Mouse (Mus musculus) urinary bladder, adult 2 months (tissue): ENCODE results near the gene Tada2b. TPM values are rescaled to one million over a fixed set of nuclear protein-coding genes. Genes with fewer than 3 reads are reported as not detected.
A peak's percentile ranks its signal among the peaks of the same experiment; 100 is the strongest.

Experiments used
- DNase-seq: peaks from one replicate; pipeline ENCODE4 v3.0.0; 2022; ENCODE audit warnings: low spot score
- polyA plus RNA-seq: library from polyadenylated mRNA; depleted of rRNA; stranded (reverse); fragments of >200 nt; gene quantifications from 2 replicates; pipeline ENCODE4 v1.2.3, GENCODE M21; 2012; rRNA removed

Tada2b gene
- 12.6 and 14.3 TPM in 2 replicates for polyA plus RNA-seq

- DNase-seq: peak; percentile 95
Observed at GRCm38 (mm10) chr5:36484171-36484990, at the start of gene Tada2b, which contains the start of gene Ccdc96. Gene Tada2b (minus strand): TSS chr5:36484285. Gene Ccdc96 (plus strand): TSS chr5:36484588.

GRCm38 (mm10) chr5:36530129-36530751 lies 46.2 kb upstream of the Tada2b start:
- peak; percentile 83 for DNase-seq

GRCm38 (mm10) chr5:36529698-36530097 lies 45.6 kb upstream of the Tada2b start:
- DNase-seq: no peak

- no peak for DNase-seq
Observed at GRCm38 (mm10) chr5:36526921-36527320, 42.8 kb upstream of the Tada2b start.

GRCm38 (mm10) chr5:36526274-36526673 lies 42.2 kb upstream of the Tada2b start:
- no peak for DNase-seq

GRCm38 (mm10) chr5:36525216-36525615 lies 41.1 kb upstream of the Tada2b start:
- no peak for DNase-seq

GRCm38 (mm10) chr5:36523219-36523703 lies 39.2 kb upstream of the Tada2b start:
- DNase-seq: no peak

- no peak for DNase-seq
Observed at GRCm38 (mm10) chr5:36522782-36523181, 38.7 kb upstream of the Tada2b start.

GRCm38 (mm10) chr5:36519751-36520150 lies 35.7 kb upstream of the Tada2b start:
- no peak for DNase-seq

GRCm38 (mm10) chr5:36517596-36517995 lies 33.5 kb upstream of the Tada2b start:
- no peak for DNase-seq

- no peak for DNase-seq
Observed at GRCm38 (mm10) chr5:36515558-36515957, 31.5 kb upstream of the Tada2b start.

- no peak for DNase-seq
Observed at GRCm38 (mm10) chr5:36515126-36515525, 31.0 kb upstream of the Tada2b start.

- no peak for DNase-seq
Observed at GRCm38 (mm10) chr5:36510956-36511355, 26.9 kb upstream of the Tada2b start.

- DNase-seq: no peak
Observed at GRCm38 (mm10) chr5:36508351-36508750, 24.3 kb upstream of the Tada2b start.

GRCm38 (mm10) chr5:36505643-36506042 lies 21.6 kb upstream of the Tada2b start:
- no peak for DNase-seq

GRCm38 (mm10) chr5:36505235-36505634 lies 21.1 kb upstream of the Tada2b start:
- DNase-seq: no peak

GRCm38 (mm10) chr5:36494709-36495108 lies 10.6 kb upstream of the Tada2b start:
- DNase-seq: no peak

- DNase-seq: no peak
Observed at GRCm38 (mm10) chr5:36493919-36494318, 9.8 kb upstream of the Tada2b start.

- DNase-seq: no peak
Observed at GRCm38 (mm10) chr5:36489225-36489624, 5.1 kb upstream of the Tada2b start.

GRCm38 (mm10) chr5:36485306-36485705 lies 1.2 kb upstream of the Tada2b start:
- no peak for DNase-seq

GRCm38 (mm10) chr5:36483203-36484101 lies 633 bp downstream of the Tada2b start:
- DNase-seq: peak; percentile 56

- DNase-seq: no peak
Observed at GRCm38 (mm10) chr5:36481114-36481513, 3.0 kb downstream of the Tada2b start.
